Mouse (Mus musculus): ENCODE results near the gene Zscan21. TPM values are rescaled to one million over a fixed set of nuclear protein-coding genes. Genes with fewer than 3 reads are reported as not detected.
"Not testable (repeated sequence)": the region's sequence is repeated elsewhere in the genome, so short reads cannot be mapped to it uniquely, and the experiment has no call there.

Gene Zscan21
- total RNA-seq (2021) = 10 to 100 TPM; 18.2 to 18.3 TPM
- long read RNA-seq, experiment 1, transcript Zscan21-205 (5 exons, 2,310 nt) = major isoform, 5 of 17 reads
- long read RNA-seq, experiment 1, partial matches to known transcripts = 2 of 17 reads
- long read RNA-seq, experiment 1, other reads (novel, unspliced or antisense) = 0 of 17 reads
- long read RNA-seq, experiment 2, transcript Zscan21-205 (5 exons, 2,310 nt) = major isoform, 8 of 21 reads
- long read RNA-seq, experiment 2, transcript Zscan21-204 (4 exons, 2,204 nt) = minor isoform, 6 of 21 reads
- long read RNA-seq, experiment 2, partial matches to known transcripts = 0 of 21 reads
- long read RNA-seq, experiment 2, other reads (novel, unspliced or antisense) = 1 of 21 reads

GRCm38 (mm10) chr5:138116255-138117198, at the start of gene Zscan21:
Gene Zscan21, plus strand, starts transcription at chr5:138116903.
- DNase-seq (ENCODE audit: low spot score in 2 of 2) = peak; percentile 82 to 91

- DNase-seq (ENCODE audit: low spot score in 2 of 2) = no peak
Measured at GRCm38 (mm10) chr5:138073803-138074202, 42.9 kb upstream of the Zscan21 start.

- no peak for DNase-seq (ENCODE audit: low spot score in 2 of 2)
Measured at GRCm38 (mm10) chr5:138075684-138076083, 41.0 kb upstream of the Zscan21 start.

- no peak for DNase-seq (ENCODE audit: low spot score in 2 of 2)
Measured at GRCm38 (mm10) chr5:138076148-138076547, 40.6 kb upstream of the Zscan21 start.

GRCm38 (mm10) chr5:138080456-138080855, 36.2 kb upstream of the Zscan21 start:
- no peak for DNase-seq (ENCODE audit: low spot score in 2 of 2)

GRCm38 (mm10) chr5:138081446-138081845, 35.3 kb upstream of the Zscan21 start:
- no peak for DNase-seq (ENCODE audit: low spot score in 2 of 2)

GRCm38 (mm10) chr5:138083318-138083900, 33.3 kb upstream of the Zscan21 start:
- DNase-seq (ENCODE audit: low spot score in 2 of 2) = no peak

- DNase-seq (ENCODE audit: low spot score in 2 of 2) = no peak
Measured at GRCm38 (mm10) chr5:138083936-138084335, 32.8 kb upstream of the Zscan21 start.

GRCm38 (mm10) chr5:138084507-138084906, 32.2 kb upstream of the Zscan21 start:
- DNase-seq (ENCODE audit: low spot score in 2 of 2) = no peak

- peak; percentile 76 to 88 for DNase-seq (ENCODE audit: low spot score in 2 of 2)
Measured at GRCm38 (mm10) chr5:138084996-138085395, 31.7 kb upstream of the Zscan21 start, which contains the start of gene Zkscan1. Gene Zkscan1, plus strand, starts transcription at chr5:138085084.

- DNase-seq (ENCODE audit: low spot score in 2 of 2) = peak; percentile 20 to 27
Measured at GRCm38 (mm10) chr5:138085421-138085911, 31.2 kb upstream of the Zscan21 start.

GRCm38 (mm10) chr5:138086842-138087241, 29.9 kb upstream of the Zscan21 start:
- no peak for DNase-seq (ENCODE audit: low spot score in 2 of 2)

GRCm38 (mm10) chr5:138088366-138088765, 28.3 kb upstream of the Zscan21 start:
- no peak for DNase-seq (ENCODE audit: low spot score in 2 of 2)

GRCm38 (mm10) chr5:138089108-138089551, 27.6 kb upstream of the Zscan21 start:
- no peak for DNase-seq (ENCODE audit: low spot score in 2 of 2)

- DNase-seq (ENCODE audit: low spot score in 2 of 2) = no peak
Measured at GRCm38 (mm10) chr5:138090271-138090670, 26.4 kb upstream of the Zscan21 start.

- DNase-seq (ENCODE audit: low spot score in 2 of 2) = no peak
Measured at GRCm38 (mm10) chr5:138090737-138091136, 26.0 kb upstream of the Zscan21 start.

- DNase-seq (ENCODE audit: low spot score in 2 of 2) = no peak
Measured at GRCm38 (mm10) chr5:138092771-138093170, 23.9 kb upstream of the Zscan21 start.

- no peak for DNase-seq (ENCODE audit: low spot score in 2 of 2)
Measured at GRCm38 (mm10) chr5:138094474-138094873, 22.2 kb upstream of the Zscan21 start.

GRCm38 (mm10) chr5:138104976-138105375, 11.7 kb upstream of the Zscan21 start:
- DNase-seq (ENCODE audit: low spot score in 2 of 2) = no peak

GRCm38 (mm10) chr5:138107130-138107529, 9.6 kb upstream of the Zscan21 start:
- DNase-seq (ENCODE audit: low spot score in 2 of 2) = no peak

GRCm38 (mm10) chr5:138109847-138110396, 6.8 kb upstream of the Zscan21 start:
- not testable (repeated sequence) for DNase-seq (ENCODE audit: low spot score in 2 of 2)
